Comparison of ENCODE assay signal across 29 mouse cellular contexts in genomic region chr1:89231756-89232155, GRCm38 (mm10).
DNase-seq lines count a peak whose midpoint lies in the region; ATAC-seq and TF ChIP-seq lines count a peak whose summit lies in the region.
"Had no signal": no experiment of that assay in that cellular context is flagged by ENCODE, and none has a peak within 500 bp of the region (broad histone marks: within the 10 kb centered on the region; RNA-seq: fewer than 3 reads in every experiment).

No protein-coding gene starts in this region.

- no peak overlapping the region for H3K9ac ChIP-seq in liver, embryonic 12.5 days
- H3K9ac ChIP-seq: embryonic facial prominence, embryonic 13.5 days; forebrain, embryonic 13.5 days; heart, embryonic 13.5 days; hindbrain, embryonic 12.5 days; hindbrain, embryonic 15.5 days had no signal

- DNase-seq in cerebellum, postnatal 14 days, result peak; percentile 19 to 24
- DNase-seq in 3134 (ENCODE audit: extremely low read depth, insufficient read length, low spot score), result peak; percentile 21
- peak; percentile 73 for DNase-seq in gastrocnemius, adult 2 months
- DNase-seq in gastrocnemius, postnatal 14 days, result peak; percentile 10
- no peak for DNase-seq in midbrain, embryonic 10.5 days (ENCODE audit: low spot score)
- DNase-seq: adrenal gland, postnatal 10 days; adrenal gland, postnatal 36 days; cerebellum, adult 11 months; cerebellum, adult 2 months; cerebellum, adult 9-11 months; cerebellum, postnatal 36 days; embryo, embryonic 11 days; heart, adult 2 months; heart, postnatal 14 days; kidney, adult 11 months; kidney, adult 8-10 months had no signal

- H3K4me3 ChIP-seq in gastrocnemius, adult 2 months, result no peak overlapping the region
- H3K4me3 ChIP-seq in midbrain, embryonic 10.5 days, result no peak overlapping the region
- H3K4me3 ChIP-seq in liver, embryonic 12.5 days, result no peak overlapping the region
- H3K4me3 ChIP-seq: embryonic facial prominence, embryonic 10.5 days; embryonic facial prominence, embryonic 13.5 days; erythroblast, embryonic 14.5 days; forebrain, embryonic 10.5 days; forebrain, embryonic 13.5 days; heart, adult 2 months; heart, embryonic 10.5 days; heart, embryonic 13.5 days; hindbrain, embryonic 12.5 days; hindbrain, embryonic 15.5 days had no signal

- H3K4me1 ChIP-seq in midbrain, embryonic 10.5 days, result peaks cover 22% of the 10 kb centered on the region
- H3K4me1 ChIP-seq in liver, embryonic 12.5 days, result no peaks in the 10 kb centered on the region
- H3K4me1 ChIP-seq: heart, embryonic 10.5 days had no signal

- WGBS in midbrain, embryonic 10.5 days, result 96% methylated on average over 6 of the region's 6 CpGs
- 59% methylated on average over 6 of the region's 6 CpGs for WGBS in liver, embryonic 12.5 days (ENCODE audit: insufficient replicate concordance)

- intact Hi-C loops in gastrocnemius, adult 2 months (cut with DNase I), result loop anchor here (5.0 kb wide), 2 partner anchors 221 to 376 kb away; partner anchors contain the start of gene Agap1
- intact Hi-C loops in gastrocnemius, postnatal 14 days (cut with DNase I; ENCODE audit: low total_unique reads), result loop anchor here (5.0 to 10.0 kb wide), 2 partner anchors 353 to 401 kb away; no protein-coding TSS in a partner anchor

- no peak overlapping the region for H3K4me2 ChIP-seq in liver, embryonic 12.5 days
- H3K4me2 ChIP-seq: embryonic facial prominence, embryonic 13.5 days; forebrain, embryonic 13.5 days; heart, embryonic 13.5 days; hindbrain, embryonic 12.5 days; hindbrain, embryonic 15.5 days had no signal

- H3K9me3 ChIP-seq in midbrain, embryonic 10.5 days (replicated peaks), result no peaks in the 10 kb centered on the region
- 0 out of 2 replicates have a peak, but pooled peaks cover under 1% of the 10 kb centered on the region for H3K9me3 ChIP-seq in liver, embryonic 12.5 days (replicated peaks)
- H3K9me3 ChIP-seq: embryonic facial prominence, embryonic 10.5 days; embryonic facial prominence, embryonic 13.5 days; forebrain, embryonic 10.5 days; forebrain, embryonic 13.5 days; heart, embryonic 10.5 days; hindbrain, embryonic 12.5 days; hindbrain, embryonic 15.5 days had no signal

- peak overlapping the region; percentile 68; the same call in 1 of the 2 replicates for H3K27ac ChIP-seq in gastrocnemius, adult 2 months
- H3K27ac ChIP-seq in midbrain, embryonic 10.5 days (replicated peaks), result no peak overlapping the region
- no peak overlapping the region for H3K27ac ChIP-seq in liver, embryonic 12.5 days
- H3K27ac ChIP-seq: embryonic facial prominence, embryonic 10.5 days; embryonic facial prominence, embryonic 13.5 days; forebrain, embryonic 10.5 days; forebrain, embryonic 13.5 days; heart, adult 2 months; heart, embryonic 10.5 days; heart, embryonic 13.5 days; hindbrain, embryonic 12.5 days; hindbrain, embryonic 15.5 days had no signal

- H3K27me3 ChIP-seq in midbrain, embryonic 10.5 days (ENCODE audit: low read depth, poor library complexity, severe bottlenecking), result peaks cover 13% of the 10 kb centered on the region
- H3K27me3 ChIP-seq in liver, embryonic 12.5 days (replicated peaks), result no peaks in the 10 kb centered on the region; the same call in 1 of the 2 replicates
- H3K27me3 ChIP-seq: embryonic facial prominence, embryonic 13.5 days; hindbrain, embryonic 12.5 days; hindbrain, embryonic 15.5 days; Patski had no signal

- peak; percentile 14; the same call in 1 of the 2 replicates for TF ChIP-seq CTCF in gastrocnemius, adult 2 months (IDR thresholded peaks at IDR 0.05)

- no peaks in the 10 kb centered on the region for H3K36me3 ChIP-seq in midbrain, embryonic 10.5 days
- H3K36me3 ChIP-seq in liver, embryonic 12.5 days, result no peaks in the 10 kb centered on the region
- H3K36me3 ChIP-seq: embryonic facial prominence, embryonic 10.5 days; embryonic facial prominence, embryonic 13.5 days; forebrain, embryonic 10.5 days; heart, embryonic 10.5 days; heart, embryonic 13.5 days; hindbrain, embryonic 12.5 days; hindbrain, embryonic 15.5 days had no signal

- ATAC-seq in cerebellum, adult (ENCODE audit: insufficient number of reproducible peaks, low FRiP score, low TSS enrichment), result no peak
- no peak for ATAC-seq in liver, embryonic 12.5 days
- no peak for ATAC-seq in erythroid progenitor cell, adult 5-6 weeks (replicated peaks; ENCODE audit: low FRiP score, poor library complexity, severe bottlenecking)
- ATAC-seq: forebrain, embryonic 13.5 days; Patski had no signal
